ENCODE assay signal across 17 mouse cellular contexts in the genomic region with DNA sequence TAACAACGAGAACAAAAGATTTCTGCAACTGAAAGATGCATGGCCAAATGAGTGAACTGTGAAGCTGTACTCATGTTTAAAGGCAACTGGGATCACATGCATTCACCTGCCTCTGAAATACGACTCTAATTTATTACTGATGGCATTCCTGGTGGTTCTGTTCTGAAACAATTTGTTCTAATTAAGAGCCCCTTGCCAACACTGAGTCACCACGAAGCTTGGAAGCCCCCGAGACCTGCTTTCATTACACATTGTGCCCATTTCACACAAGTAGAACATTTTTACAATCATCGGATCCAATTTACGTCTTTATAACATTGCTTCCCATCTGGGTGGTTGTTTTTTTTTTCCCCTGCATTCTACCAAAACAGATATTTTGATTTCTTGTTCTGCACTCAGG.
"Had no signal": no experiment of that assay in that cellular context is flagged by ENCODE, and none has a peak within 500 bp of the region (broad histone marks: within the 10 kb centered on the region; RNA-seq: fewer than 3 reads in every experiment).

No protein-coding gene starts in this region.

- H3K27ac ChIP-seq: lung, embryonic 15.5 days; macrophage; neural tube, embryonic 12.5 days; stomach, embryonic 15.5 days; stomach, postnatal 0 days had no signal

- ATAC-seq: liver, postnatal 0 days; lung, postnatal 0 days; midbrain, embryonic 16.5 days had no signal

- H3K9ac ChIP-seq: liver, postnatal 0 days; lung, embryonic 15.5 days; neural tube, embryonic 12.5 days; stomach, embryonic 15.5 days had no signal

- H3K27me3 ChIP-seq: lung, embryonic 15.5 days; megakaryocyte, embryonic 14.5 days; neural tube, embryonic 12.5 days; stomach, embryonic 15.5 days had no signal

- H3K9me3 ChIP-seq: lung, embryonic 15.5 days; megakaryocyte, embryonic 14.5 days; neural tube, embryonic 12.5 days; stomach, embryonic 15.5 days had no signal

- H3K36me3 ChIP-seq: lung, embryonic 15.5 days; neural tube, embryonic 12.5 days; stomach, embryonic 15.5 days had no signal

- DNase-seq: liver, postnatal 0 days; lung, adult 2 months; lung, postnatal 14 days; lung, postnatal 36 days; midbrain, embryonic 14.5 days; right cerebral cortex, postnatal 14 days; thymus, adult 2 months; thymus, postnatal 25 days; thymus, postnatal 4 days had no signal

- H3K4me3 ChIP-seq: lung, embryonic 15.5 days; megakaryocyte, embryonic 14.5 days; neural tube, embryonic 12.5 days; stomach, embryonic 15.5 days had no signal

- H3K4me2 ChIP-seq: lung, embryonic 15.5 days; neural tube, embryonic 12.5 days; stomach, embryonic 15.5 days had no signal

- H3K4me1 ChIP-seq: lung, embryonic 15.5 days; megakaryocyte, embryonic 14.5 days; neural tube, embryonic 12.5 days; stomach, embryonic 15.5 days had no signal
